Mouse (Mus musculus): ENCODE measurements around the gene Nrarp. TPM values are rescaled to one million over a fixed set of nuclear protein-coding genes. Genes with fewer than 3 reads are reported as not detected.

Gene Nrarp
- polyA plus RNA-seq, 1 experiment from 2014 or later = 1.3 TPM

Other genes with a start within 250 kb of the Nrarp start
- gene Arrdc1, start 245.5 kb upstream of the Nrarp start, polyA plus RNA-seq (2015; fragmentation: Nextera tagmentation; extraction: Ambion mirVana) = 16.0 and 16.1 TPM in 2 replicates
- gene Zmynd19, start 231.0 kb upstream of the Nrarp start, polyA plus RNA-seq (2015; fragmentation: Nextera tagmentation; extraction: Ambion mirVana) = 1.5 and 1.7 TPM in 2 replicates
- 7.2 TPM in 2 replicates for gene Dph7, start 218.4 kb upstream of the Nrarp start, polyA plus RNA-seq (2015; fragmentation: Nextera tagmentation; extraction: Ambion mirVana)
- 56.6 and 58.8 TPM in 2 replicates for gene Mrpl41, start 205.7 kb upstream of the Nrarp start, polyA plus RNA-seq (2015; fragmentation: Nextera tagmentation; extraction: Ambion mirVana)
- gene Pnpla7, start 204.7 kb upstream of the Nrarp start, polyA plus RNA-seq (2015; fragmentation: Nextera tagmentation; extraction: Ambion mirVana) = 12.9 and 13.7 TPM in 2 replicates
- 9.5 and 10.8 TPM in 2 replicates for gene Nsmf, start 126.4 kb upstream of the Nrarp start, polyA plus RNA-seq (2015; fragmentation: Nextera tagmentation; extraction: Ambion mirVana)
- 5.3 and 8.0 TPM in 2 replicates for gene Entpd8, start 100.5 kb upstream of the Nrarp start, polyA plus RNA-seq (2015; fragmentation: Nextera tagmentation; extraction: Ambion mirVana)
- gene Noxa1, start 85.6 kb upstream of the Nrarp start, polyA plus RNA-seq (2015; fragmentation: Nextera tagmentation; extraction: Ambion mirVana) = 0.82 and 0.85 TPM in 2 replicates
- 6.5 and 6.6 TPM in 2 replicates for gene Tor4a, start 16.1 kb downstream of the Nrarp start, polyA plus RNA-seq (2015; fragmentation: Nextera tagmentation; extraction: Ambion mirVana)
- gene Nelfb, start 30.7 kb downstream of the Nrarp start, polyA plus RNA-seq (2015; fragmentation: Nextera tagmentation; extraction: Ambion mirVana) = 33.9 and 34.9 TPM in 2 replicates
- gene Stpg3, start 33.9 kb downstream of the Nrarp start, polyA plus RNA-seq (2015; fragmentation: Nextera tagmentation; extraction: Ambion mirVana) = not detected in 2 replicates
- not detected in 2 replicates for gene Fam166a, start 38.0 kb downstream of the Nrarp start, polyA plus RNA-seq (2015; fragmentation: Nextera tagmentation; extraction: Ambion mirVana)
- gene Tubb4b, start 43.9 kb downstream of the Nrarp start, polyA plus RNA-seq (2015; fragmentation: Nextera tagmentation; extraction: Ambion mirVana) = 590 and 624 TPM in 2 replicates
- gene Slc34a3, start 53.6 kb downstream of the Nrarp start, polyA plus RNA-seq (2015; fragmentation: Nextera tagmentation; extraction: Ambion mirVana) = 0.08 TPM in 1 of 2 replicates, not detected in the other
- not detected in 2 replicates for gene Rnf224, start 56.0 kb downstream of the Nrarp start, polyA plus RNA-seq (2015; fragmentation: Nextera tagmentation; extraction: Ambion mirVana)
- gene Rnf208, start 61.5 kb downstream of the Nrarp start, polyA plus RNA-seq (2015; fragmentation: Nextera tagmentation; extraction: Ambion mirVana) = 0.77 TPM in 1 of 2 replicates, not detected in the other
- gene Cysrt1, start 61.7 kb downstream of the Nrarp start, polyA plus RNA-seq (2015; fragmentation: Nextera tagmentation; extraction: Ambion mirVana) = not detected in 2 replicates
- 1.4 and 1.8 TPM in 2 replicates for gene AL732309.1, start 66.1 kb downstream of the Nrarp start, polyA plus RNA-seq (2015; fragmentation: Nextera tagmentation; extraction: Ambion mirVana)
- gene Tmem203, start 74.7 kb downstream of the Nrarp start, polyA plus RNA-seq (2015; fragmentation: Nextera tagmentation; extraction: Ambion mirVana) = 10.9 and 12.0 TPM in 2 replicates
- gene Tprn, start 81.9 kb downstream of the Nrarp start, polyA plus RNA-seq (2015; fragmentation: Nextera tagmentation; extraction: Ambion mirVana) = 3.7 and 4.7 TPM in 2 replicates
- 94.7 and 111 TPM in 2 replicates for gene Ssna1, start 91.7 kb downstream of the Nrarp start, polyA plus RNA-seq (2015; fragmentation: Nextera tagmentation; extraction: Ambion mirVana)
- 40.1 and 40.5 TPM in 2 replicates for gene Anapc2, start 91.7 kb downstream of the Nrarp start, polyA plus RNA-seq (2015; fragmentation: Nextera tagmentation; extraction: Ambion mirVana)
- gene Tmem210, start 107.4 kb downstream of the Nrarp start, polyA plus RNA-seq (2015; fragmentation: Nextera tagmentation; extraction: Ambion mirVana) = not detected in 2 replicates
- gene Lrrc26, start 109.2 kb downstream of the Nrarp start, polyA plus RNA-seq (2015; fragmentation: Nextera tagmentation; extraction: Ambion mirVana) = not detected in 2 replicates
- 0.02 TPM in 1 of 2 replicates, not detected in the other for gene Grin1, start 138.4 kb downstream of the Nrarp start, polyA plus RNA-seq (2015; fragmentation: Nextera tagmentation; extraction: Ambion mirVana)
- gene Man1b1, start 151.6 kb downstream of the Nrarp start, polyA plus RNA-seq (2015; fragmentation: Nextera tagmentation; extraction: Ambion mirVana) = 15.3 and 17.2 TPM in 2 replicates
- 10.8 and 11.5 TPM in 2 replicates for gene Dpp7, start 175.6 kb downstream of the Nrarp start, polyA plus RNA-seq (2015; fragmentation: Nextera tagmentation; extraction: Ambion mirVana)
- gene Uap1l1, start 184.9 kb downstream of the Nrarp start, polyA plus RNA-seq (2015; fragmentation: Nextera tagmentation; extraction: Ambion mirVana) = 12.6 and 14.0 TPM in 2 replicates
- gene Sapcd2, start 191.6 kb downstream of the Nrarp start, polyA plus RNA-seq (2015; fragmentation: Nextera tagmentation; extraction: Ambion mirVana) = 14.7 and 16.2 TPM in 2 replicates
- gene Entpd2, start 215.1 kb downstream of the Nrarp start, polyA plus RNA-seq (2015; fragmentation: Nextera tagmentation; extraction: Ambion mirVana) = 0.54 and 1.0 TPM in 2 replicates
- gene Npdc1, start 218.6 kb downstream of the Nrarp start, polyA plus RNA-seq (2015; fragmentation: Nextera tagmentation; extraction: Ambion mirVana) = 4.7 and 4.8 TPM in 2 replicates
- 0.96 and 1.2 TPM in 2 replicates for gene Fut7, start 242.5 kb downstream of the Nrarp start, polyA plus RNA-seq (2015; fragmentation: Nextera tagmentation; extraction: Ambion mirVana)
- 1.3 and 1.8 TPM in 2 replicates for gene Abca2, start 247.9 kb downstream of the Nrarp start, polyA plus RNA-seq (2015; fragmentation: Nextera tagmentation; extraction: Ambion mirVana)